In genomic region chr5:36397384-36397759, GRCm38 (mm10) we compare ENCODE assay signal across 9 mouse cellular contexts. TPM values are rescaled to one million over a fixed set of nuclear protein-coding genes. Genes with fewer than 3 reads are reported as not detected.
DNase-seq lines count a peak whose midpoint lies in the region; ATAC-seq and TF ChIP-seq lines count a peak whose summit lies in the region.
"Had no signal": no experiment of that assay in that cellular context is flagged by ENCODE, and none has a peak within 500 bp of the region (broad histone marks: within the 10 kb centered on the region; RNA-seq: fewer than 3 reads in every experiment).

No protein-coding gene starts in this region.

- no peak; the same call in 1 of the 2 replicates for TF ChIP-seq CTCF in left cerebral cortex, adult 2 months (IDR thresholded peaks at IDR 0.05)

- WGBS in hindbrain, embryonic 12.5 days: 0% methylated on average over 36 of the region's 36 CpGs
- under 1% methylated on average over 36 of the region's 36 CpGs for WGBS in midbrain, embryonic 10.5 days

- peaks cover 20% of the 10 kb centered on the region for H3K27me3 ChIP-seq in hindbrain, embryonic 12.5 days
- H3K27me3 ChIP-seq in midbrain, embryonic 10.5 days (ENCODE audit: low read depth, poor library complexity, severe bottlenecking): peaks cover 79% of the 10 kb centered on the region

- no peak for DNase-seq in left cerebral cortex, adult 2 months (ENCODE audit: extremely low spot score in 1 of 2, low spot score in 2 of 2)
- DNase-seq in left cerebral cortex, postnatal 14 days (ENCODE audit: low spot score in 2 of 2): no peak
- DNase-seq in embryo, embryonic 9.5 days (ENCODE audit: extremely low spot score): peak; percentile 62
- DNase-seq in midbrain, embryonic 10.5 days (ENCODE audit: low spot score): peak; percentile 60
- DNase-seq in adrenal gland, adult 18-20 months (ENCODE audit: low spot score in 2 of 2): no peak
- DNase-seq in thymus, postnatal 4 days: no peak
- no peak for DNase-seq in frontal cortex, adult 2 months (ENCODE audit: extremely low spot score in 1 of 2, low spot score in 1 of 2)

- peak overlapping the region; percentile 72 for H3K4me3 ChIP-seq in left cerebral cortex, adult 2 months
- H3K4me3 ChIP-seq in hindbrain, embryonic 12.5 days: peak overlapping the region; percentile 71
- peak overlapping the region; percentile 85 for H3K4me3 ChIP-seq in midbrain, embryonic 10.5 days

- H3K27ac ChIP-seq in left cerebral cortex, adult 2 months: peak overlapping the region; percentile 93
- no peak overlapping the region for H3K27ac ChIP-seq in hindbrain, embryonic 12.5 days
- peak overlapping the region; percentile 91 for H3K27ac ChIP-seq in midbrain, embryonic 10.5 days (replicated peaks)
- H3K27ac ChIP-seq: macrophage had no signal

- no peaks in the 10 kb centered on the region for H3K9me3 ChIP-seq in hindbrain, embryonic 12.5 days (replicated peaks)
- H3K9me3 ChIP-seq in midbrain, embryonic 10.5 days (replicated peaks): no peaks in the 10 kb centered on the region

- ATAC-seq in hindbrain, embryonic 12.5 days (ENCODE audit: low FRiP score): peak; percentile 30

- H3K9ac ChIP-seq in hindbrain, embryonic 12.5 days: peak overlapping the region; percentile 90

- no peaks in the 10 kb centered on the region for H3K36me3 ChIP-seq in hindbrain, embryonic 12.5 days
- no peaks in the 10 kb centered on the region for H3K36me3 ChIP-seq in midbrain, embryonic 10.5 days

- H3K4me2 ChIP-seq in hindbrain, embryonic 12.5 days (replicated peaks): peak overlapping the region; percentile 92

- intact Hi-C loops in left cerebral cortex, adult 2 months (cut with DNase I): no loop called here
- intact Hi-C loops in left cerebral cortex, postnatal 14 days (cut with DNase I): loop anchor here (5.0 kb wide), 3 partner anchors 135 to 250 kb away; no protein-coding TSS in a partner anchor

- peaks cover 37% of the 10 kb centered on the region for H3K4me1 ChIP-seq in hindbrain, embryonic 12.5 days
- peaks cover 68% of the 10 kb centered on the region for H3K4me1 ChIP-seq in midbrain, embryonic 10.5 days

RNA-seq across cellular contexts. Expression of gene Sorcs2, which starts 0.6 kb away (rescaled TPM):
- total RNA-seq in left cerebral cortex, adult 2 months (2021): 10 to 100 TPM; 39.3 to 39.7 TPM
- total RNA-seq in left cerebral cortex, postnatal 14 days (2021): 10 to 100 TPM; 48.2 to 49.2 TPM
- 17.2 and 17.5 TPM in 2 replicates for polyA plus RNA-seq in hindbrain, embryonic 12.5 days (2016; fragmentation: Nextera tagmentation; extraction: Ambion mirVana)
- 9.0 and 10.8 TPM in 2 replicates for polyA plus RNA-seq in midbrain, embryonic 10.5 days (2016; fragmentation: Nextera tagmentation; extraction: Ambion mirVana)
- 10 to 100 TPM; 14.2 to 30.4 TPM for total RNA-seq in adrenal gland, adult 18-20 months (2021)
- polyA plus RNA-seq in frontal cortex, adult 2 months (2012; rRNA removed): 24.1 and 30.7 TPM in 2 replicates
- polyA plus RNA-seq: macrophage had no signal

Comparison
In these comparisons a context has a peak if more than half of its experiments do, and no peak if none do; other contexts are left out.
1. DNase-seq: peak in embryo, embryonic 9.5 days (single experiment) and midbrain, embryonic 10.5 days (single experiment); none in left cerebral cortex, adult 2 months (0 of 2), left cerebral cortex, postnatal 14 days (0 of 2), adrenal gland, adult 18-20 months (0 of 2), thymus, postnatal 4 days (single experiment) and frontal cortex, adult 2 months (0 of 2).
2. Peak in every context shown above with its lines, with median percentiles within 50 percentile points of each other: H3K4me3 ChIP-seq.